Mouse (Mus musculus) cerebellum, adult 2 months (tissue): Measurements from ENCODE around the gene Baz1b.
A peak's percentile ranks its signal among the peaks of the same experiment; 100 is the strongest.

Experiments
- CTCF ChIP-seq: fragments of 200-500 bp; IDR thresholded peaks from 2 replicates; pipeline ENCODE4 v1.5.1; 2011; ENCODE audit warnings: low read depth, mild to moderate bottlenecking, control low read depth, low read length, moderate library complexity, borderline replicate concordance; ENCODE audit not compliant: insufficient read depth
- POLR2A ChIP-seq: fragments of 200-500 bp; IDR thresholded peaks from 2 replicates; pipeline ENCODE4 v1.6.1; 2011; ENCODE audit warnings: low read length, control low read depth, borderline replicate concordance; ENCODE audit not compliant: insufficient read depth

- TF ChIP-seq CTCF (peak; percentile 35; the same call in 1 of the 2 replicates), POLR2A (no peak)
These were observed 1.5 kb upstream of the Baz1b start for GRCm38 (mm10) chr5:135185596-135185995.
